Mouse (Mus musculus) limb, embryonic 13.5 days (tissue): ENCODE results near the gene Tox4. TPM values are rescaled to one million over a fixed set of nuclear protein-coding genes. Genes with fewer than 3 reads are reported as not detected.

ENCODE experiments used
- ATAC-seq: fragments of 200-750 bp; cut with Nextera tagmentation; 2 replicates; pipeline ENCODE4 v1.8.0; 2017; ENCODE audit warnings: low read depth, moderate number of reproducible peaks, moderate TSS enrichment; ENCODE audit not compliant: low FRiP score
- H3K27ac ChIP-seq: fragments of 300-500 bp; sonication (generic); 2 replicates; pipeline ENCODE4 v1.5.1; 2015; ENCODE audit warnings: inconsistent platforms, mild to moderate bottlenecking, moderate library complexity
- H3K27me3 ChIP-seq: fragments of 300-500 bp; sonication (generic); 2 replicates; pipeline ENCODE4 v1.6.1; 2015; ENCODE audit warnings: mild to moderate bottlenecking, inconsistent platforms
- H3K36me3 ChIP-seq: fragments of 300-500 bp; sonication (generic); 2 replicates; pipeline ENCODE4 v1.6.1; 2015; ENCODE audit warnings: inconsistent platforms, mild to moderate bottlenecking, moderate library complexity
- H3K4me1 ChIP-seq: fragments of 300-500 bp; sonication (generic); 2 replicates; pipeline ENCODE4 v1.6.1; 2015; ENCODE audit warnings: inconsistent platforms
- H3K4me2 ChIP-seq: fragments of 300-500 bp; sonication (generic); replicated peaks from 2 replicates; pipeline ENCODE4 v1.6.1; 2015; ENCODE audit warnings: inconsistent platforms, mild to moderate bottlenecking, moderate library complexity
- H3K4me3 ChIP-seq: fragments of 300-500 bp; sonication (generic); 2 replicates; pipeline ENCODE4 v1.5.1; 2015; ENCODE audit warnings: moderate library complexity, mild to moderate bottlenecking, inconsistent platforms
- H3K9ac ChIP-seq: fragments of 300-500 bp; sonication (generic); 2 replicates; pipeline ENCODE4 v1.6.1; 2015; ENCODE audit warnings: mild to moderate bottlenecking, inconsistent platforms
- H3K9me3 ChIP-seq: fragments of 300-500 bp; sonication (generic); 2 replicates; pipeline ENCODE4 v1.6.1; 2016; ENCODE audit warnings: inconsistent platforms
- WGBS: fragments of 180-500 bp; shearing (Covaris S2); methylation state at CpG from one replicate; pipeline ENCODE4 v1.1.7; 2015; 5-methylcytosine and 5-hydroxymethylcytosine counted together
- polyA plus RNA-seq: library from polyadenylated mRNA; unstranded; fragments of >200 nt; fragmentation: Nextera tagmentation; extraction: Ambion mirVana; gene quantifications from 2 replicates; pipeline ENCODE4 v1.2.1, GENCODE M21; 2015

Tox4 gene
- polyA plus RNA-seq, result 47.9 and 48.2 TPM in 2 replicates

GRCm38 (mm10) chr14:52278932-52279746 is at the start of gene Tox4, which contains the start of gene Rab2b:
Gene Tox4 (plus strand): TSS chr14:52279146.
Gene Rab2b (minus strand): TSS chr14:52279545.
- Histone ChIP-seq H3K9ac (peak within 1 kb of the TSS; percentile 91), H3K4me2 (peak within 1 kb of the TSS; percentile 72), H3K4me3 (peak within 1 kb of the TSS; percentile 91), H3K27me3 (no peaks in the 10 kb centered on the region), H3K27ac (peak within 1 kb of the TSS; percentile 77), H3K36me3 (peaks cover 14% of the 10 kb centered on the region), H3K9me3 (no peaks in the 10 kb centered on the region), H3K4me1 (peaks cover 14% of the 10 kb centered on the region)
- WGBS, result under 1% methylated on average over 65 of the region's 66 CpGs
- ATAC-seq, result peak; percentile 98

- H3K4me3 ChIP-seq, result no peak overlapping the region
- no peak overlapping the region for H3K9ac ChIP-seq
- peaks cover 97% of the 10 kb centered on the region for H3K36me3 ChIP-seq
- no peak overlapping the region for H3K4me2 ChIP-seq
- no peaks in the 10 kb centered on the region for H3K4me1 ChIP-seq
- no peaks in the 10 kb centered on the region for H3K27me3 ChIP-seq
- H3K9me3 ChIP-seq, result no peaks in the 10 kb centered on the region
- H3K27ac ChIP-seq, result no peak overlapping the region
- 82% methylated on average over 6 of the region's 6 CpGs for WGBS
- no peak for ATAC-seq
These were observed 46.7 kb upstream of the Tox4 start for GRCm38 (mm10) chr14:52232249-52232648.

- Histone ChIP-seq H3K9ac (no peak overlapping the region), H3K27me3 (no peaks in the 10 kb centered on the region), H3K4me3 (no peak overlapping the region), H3K4me2 (no peak overlapping the region), H3K27ac (no peak overlapping the region), H3K36me3 (peaks cover 77% of the 10 kb centered on the region), H3K4me1 (no peaks in the 10 kb centered on the region), H3K9me3 (no peaks in the 10 kb centered on the region)
- ATAC-seq, result no peak
- WGBS, result 93% methylated on average over 7 of the region's 7 CpGs
These were observed 43.8 kb upstream of the Tox4 start for GRCm38 (mm10) chr14:52235165-52235564.

GRCm38 (mm10) chr14:52236216-52236615 is 42.7 kb upstream of the Tox4 start:
- no peak overlapping the region for H3K4me2 ChIP-seq
- no peak overlapping the region for H3K4me3 ChIP-seq
- 95% methylated on average over 1 of the region's 1 CpGs for WGBS
- H3K9me3 ChIP-seq, result no peaks in the 10 kb centered on the region
- H3K27ac ChIP-seq, result no peak overlapping the region
- no peak for ATAC-seq
- H3K27me3 ChIP-seq, result no peaks in the 10 kb centered on the region
- no peak overlapping the region for H3K9ac ChIP-seq
- peaks cover 69% of the 10 kb centered on the region for H3K36me3 ChIP-seq
- no peaks in the 10 kb centered on the region for H3K4me1 ChIP-seq

GRCm38 (mm10) chr14:52244041-52244689 is 34.8 kb upstream of the Tox4 start:
- under 1% methylated on average over 32 of the region's 32 CpGs for WGBS

GRCm38 (mm10) chr14:52244690-52245042 is 34.3 kb upstream of the Tox4 start:
- WGBS, result 11% methylated on average over 7 of the region's 7 CpGs
- Histone ChIP-seq H3K27ac (peak overlapping the region; percentile 52; the same call in 1 of the 2 replicates), H3K9me3 (no peaks in the 10 kb centered on the region), H3K4me1 (peaks cover 15% of the 10 kb centered on the region), H3K9ac (peak overlapping the region; percentile 80), H3K4me3 (peak overlapping the region; percentile 75), H3K4me2 (peak overlapping the region; percentile 79), H3K27me3 (no peaks in the 10 kb centered on the region), H3K36me3 (peaks cover 4% of the 10 kb centered on the region; the same call in 1 of the 2 replicates)
- ATAC-seq, result no peak; the same call in 1 of the 2 replicates

More at GRCm38 (mm10) chr14:52244041-52244689, 34.8 kb upstream of the Tox4 start:
- Histone ChIP-seq H3K27ac (peak overlapping the region; percentile 52; the same call in 1 of the 2 replicates), H3K9ac (peak overlapping the region; percentile 85), H3K36me3 (peaks cover 4% of the 10 kb centered on the region; the same call in 1 of the 2 replicates), H3K4me3 (peak overlapping the region; percentile 75), H3K4me2 (peak overlapping the region; percentile 79), H3K27me3 (no peaks in the 10 kb centered on the region), H3K4me1 (peaks cover 15% of the 10 kb centered on the region), H3K9me3 (no peaks in the 10 kb centered on the region)
- ATAC-seq, result peak; percentile 100

- 0 out of 2 replicates have a peak, but pooled peaks cover 6% of the 10 kb centered on the region for H3K36me3 ChIP-seq
- no peak for ATAC-seq
- WGBS, result 77% methylated on average over 4 of the region's 4 CpGs
- no peak overlapping the region for H3K9ac ChIP-seq
- H3K4me2 ChIP-seq, result no peak overlapping the region
- no peak overlapping the region for H3K4me3 ChIP-seq
- H3K27ac ChIP-seq, result no peak overlapping the region
- H3K9me3 ChIP-seq, result no peaks in the 10 kb centered on the region
- no peaks in the 10 kb centered on the region for H3K27me3 ChIP-seq
- H3K4me1 ChIP-seq, result peaks cover 15% of the 10 kb centered on the region
These were observed 32.8 kb upstream of the Tox4 start for GRCm38 (mm10) chr14:52246129-52246528.

GRCm38 (mm10) chr14:52256311-52257175 is 22.4 kb upstream of the Tox4 start:
- Histone ChIP-seq H3K9ac (peak overlapping the region; percentile 92), H3K4me3 (peak overlapping the region; percentile 84), H3K27me3 (no peaks in the 10 kb centered on the region), H3K27ac (peak overlapping the region; percentile 95), H3K36me3 (peaks cover 9% of the 10 kb centered on the region), H3K4me1 (peaks cover 12% of the 10 kb centered on the region), H3K9me3 (no peaks in the 10 kb centered on the region), H3K4me2 (peak overlapping the region; percentile 86)
- no peak for ATAC-seq
- WGBS, result 6% methylated on average over 18 of the region's 18 CpGs

GRCm38 (mm10) chr14:52257484-52258213 is 21.3 kb upstream of the Tox4 start, which contains the start of gene Chd8:
Gene Chd8 (minus strand): TSS chr14:52257780.
- H3K27me3 ChIP-seq, result no peaks in the 10 kb centered on the region
- H3K9ac ChIP-seq, result peak within 1 kb of the TSS; percentile 92
- WGBS, result under 1% methylated on average over 53 of the region's 54 CpGs
- peak within 1 kb of the TSS; percentile 95 for H3K27ac ChIP-seq
- ATAC-seq, result peak; percentile 100
- H3K4me3 ChIP-seq, result peak within 1 kb of the TSS; percentile 84
- peaks cover 12% of the 10 kb centered on the region for H3K4me1 ChIP-seq
- H3K9me3 ChIP-seq, result no peaks in the 10 kb centered on the region
- H3K36me3 ChIP-seq, result peaks cover 11% of the 10 kb centered on the region
- peak within 1 kb of the TSS; percentile 86 for H3K4me2 ChIP-seq

GRCm38 (mm10) chr14:52272781-52273180 is 6.2 kb upstream of the Tox4 start:
- 74% methylated on average over 3 of the region's 3 CpGs for WGBS
- peaks cover 35% of the 10 kb centered on the region for H3K36me3 ChIP-seq

GRCm38 (mm10) chr14:52277210-52277609 is 1.7 kb upstream of the Tox4 start:
- WGBS, result 89% methylated on average over 4 of the region's 4 CpGs
- peaks cover 14% of the 10 kb centered on the region for H3K4me1 ChIP-seq

More at GRCm38 (mm10) chr14:52272781-52273180, 6.2 kb upstream of the Tox4 start:
- Histone ChIP-seq H3K9ac (no peak overlapping the region), H3K4me1 (no peaks in the 10 kb centered on the region), H3K27ac (no peak overlapping the region), H3K4me2 (no peak overlapping the region), H3K9me3 (no peaks in the 10 kb centered on the region), H3K4me3 (no peak overlapping the region), H3K27me3 (no peaks in the 10 kb centered on the region)
- ATAC-seq, result no peak

More at GRCm38 (mm10) chr14:52277210-52277609, 1.7 kb upstream of the Tox4 start:
- Histone ChIP-seq H3K4me3 (no peak overlapping the region), H3K9ac (no peak overlapping the region), H3K9me3 (no peaks in the 10 kb centered on the region), H3K27me3 (no peaks in the 10 kb centered on the region), H3K27ac (no peak overlapping the region), H3K4me2 (no peak overlapping the region), H3K36me3 (peaks cover 23% of the 10 kb centered on the region)
- no peak for ATAC-seq
